Comparison of ENCODE assay signal across 9 mouse cellular contexts in the genomic region with DNA sequence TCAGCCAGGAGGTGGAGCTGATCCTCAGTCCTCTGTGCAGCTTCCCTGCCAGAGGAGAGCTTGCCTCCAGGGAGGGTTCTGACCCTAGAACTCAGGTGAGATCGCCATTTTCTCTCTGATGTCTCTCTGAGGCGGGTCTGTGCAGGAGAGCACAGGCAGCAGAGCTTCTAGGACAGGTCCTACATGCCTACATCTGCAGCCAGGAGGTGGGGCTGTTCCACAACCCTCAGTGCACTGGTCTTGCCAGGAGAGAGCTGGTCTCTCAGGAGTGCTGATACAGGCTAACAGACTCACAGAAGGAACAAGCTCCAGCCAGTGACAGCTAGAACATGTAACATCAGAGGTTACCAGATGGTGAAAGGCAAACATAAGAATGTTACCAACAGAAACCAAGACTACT.
DNase-seq lines count a peak whose midpoint lies in the region; ATAC-seq lines count a peak whose summit lies in the region.
"Had no signal": no experiment of that assay in that cellular context is flagged by ENCODE, and none has a peak within 500 bp of the region (broad histone marks: within the 10 kb centered on the region; RNA-seq: fewer than 3 reads in every experiment).

No protein-coding gene starts in this region.

- WGBS in forebrain, embryonic 10.5 days, result 34% methylated on average over 2 of the region's 2 CpGs
- WGBS in neural tube, embryonic 15.5 days, result 35% methylated on average over 2 of the region's 2 CpGs

- peak; percentile 45 to 49 for DNase-seq in heart, adult 18-20 months
- DNase-seq in heart, adult 9 months (ENCODE audit: low spot score in 2 of 2), result no peak
- DNase-seq in induced T-regulatory cell, adult 2 months (ENCODE audit: low read depth), result peak; percentile 64
- DNase-seq in forebrain, embryonic 10.5 days (ENCODE audit: extremely low spot score, low spot score), result no peak
- no peak for DNase-seq in testis, postnatal 10 days (ENCODE audit: low spot score)

- H3K9ac ChIP-seq in neural tube, embryonic 15.5 days (replicated peaks), result no peak overlapping the region
- H3K9ac ChIP-seq: midbrain, embryonic 12.5 days had no signal

- peaks cover 2% of the 10 kb centered on the region for H3K4me1 ChIP-seq in forebrain, embryonic 10.5 days
- peaks cover 3% of the 10 kb centered on the region; the same call in 1 of the 2 replicates for H3K4me1 ChIP-seq in neural tube, embryonic 15.5 days

- H3K27ac ChIP-seq in forebrain, embryonic 10.5 days, result no peak overlapping the region
- H3K27ac ChIP-seq in neural tube, embryonic 15.5 days (replicated peaks), result no peak overlapping the region
- H3K27ac ChIP-seq: midbrain, embryonic 12.5 days had no signal

- no peaks in the 10 kb centered on the region for H3K27me3 ChIP-seq in forebrain, embryonic 10.5 days (ENCODE audit: poor library complexity, severe bottlenecking)
- no peaks in the 10 kb centered on the region for H3K27me3 ChIP-seq in neural tube, embryonic 15.5 days (replicated peaks)
- H3K27me3 ChIP-seq: midbrain, embryonic 12.5 days had no signal

- peak; percentile 69 for ATAC-seq in CD4-positive, CD25-positive, alpha-beta regulatory T cell, adult 4 months
- peak; percentile 61; the same call in 1 of the 2 replicates for ATAC-seq in megakaryocyte-erythroid progenitor cell, adult 5-6 weeks (replicated peaks; ENCODE audit: low FRiP score, low TSS enrichment, poor library complexity, severe bottlenecking)
- ATAC-seq in neural tube, embryonic 15.5 days (ENCODE audit: low FRiP score), result no peak

- H3K4me3 ChIP-seq in forebrain, embryonic 10.5 days, result no peak overlapping the region
- H3K4me3 ChIP-seq in neural tube, embryonic 15.5 days (replicated peaks), result no peak overlapping the region
- H3K4me3 ChIP-seq: midbrain, embryonic 12.5 days had no signal

- no peaks in the 10 kb centered on the region for H3K9me3 ChIP-seq in forebrain, embryonic 10.5 days
- H3K9me3 ChIP-seq in neural tube, embryonic 15.5 days (replicated peaks), result no peaks in the 10 kb centered on the region
- H3K9me3 ChIP-seq: midbrain, embryonic 12.5 days had no signal

- H3K36me3 ChIP-seq in forebrain, embryonic 10.5 days (replicated peaks), result no peaks in the 10 kb centered on the region
- no peaks in the 10 kb centered on the region for H3K36me3 ChIP-seq in neural tube, embryonic 15.5 days
- H3K36me3 ChIP-seq: midbrain, embryonic 12.5 days had no signal

- no peak overlapping the region for H3K4me2 ChIP-seq in neural tube, embryonic 15.5 days
- H3K4me2 ChIP-seq: midbrain, embryonic 12.5 days had no signal

Comparison
In these comparisons a context has a peak if more than half of its experiments do, and no peak if none do; other contexts are left out.
1. DNase-seq: peak in heart, adult 18-20 months (2 of 2) and induced T-regulatory cell, adult 2 months (single experiment); none in heart, adult 9 months (0 of 2), forebrain, embryonic 10.5 days (single experiment) and testis, postnatal 10 days (single experiment).